Mouse (Mus musculus) T-helper 17 cell (primary cell): ENCODE data around the gene Pusl1.

Source experiments
- in situ Hi-C, 2 experiments: fragments of 300-600 bp; cut with MboI, MseI; formaldehyde crosslinking; loops; 1 replicate in 1 of 2; 2 replicates in 1 of 2; pipeline ENCODE4 v1.15.1; 2025; ENCODE audit warnings: high pct_unique_total_duplicates in 2 of 2

Pusl1 gene

GRCm38 (mm10) chr4:155891551-155892001 is at the start of gene Pusl1, which contains the start of gene Acap3:
Pusl1 (minus strand) TSS chr4:155891781.
Acap3 (plus strand) TSS chr4:155891822.
- in situ Hi-C loops = loop anchor here in 1 of 2 experiments (5.0 kb wide), 1 partner anchor 51 kb away; the partner anchor contains the start of gene Ube2j2

GRCm38 (mm10) chr4:155932031-155932430 is 40.5 kb upstream of the Pusl1 start:
- in situ Hi-C loops = no loop called here

GRCm38 (mm10) chr4:155908751-155909150 is 17.2 kb upstream of the Pusl1 start:
- in situ Hi-C loops = loop anchor here in 1 of 2 experiments (5.0 kb wide), 1 partner anchor 64 kb away; no protein-coding TSS in a partner anchor

GRCm38 (mm10) chr4:155908281-155908680 is 16.7 kb upstream of the Pusl1 start:
- in situ Hi-C loops = loop anchor here in 1 of 2 experiments (5.0 kb wide), 1 partner anchor 64 kb away; no protein-coding TSS in a partner anchor

- in situ Hi-C loops = loop anchor here in 1 of 2 experiments (5.0 kb wide), 1 partner anchor 65 kb away; no protein-coding TSS in a partner anchor
Measured at GRCm38 (mm10) chr4:155907003-155907402, 15.4 kb upstream of the Pusl1 start.

- in situ Hi-C loops = loop anchor here in 1 of 2 experiments (5.0 kb wide), 1 partner anchor 66 kb away; no protein-coding TSS in a partner anchor
Measured at GRCm38 (mm10) chr4:155906125-155906524, 14.5 kb upstream of the Pusl1 start.

- in situ Hi-C loops = loop anchor here in 1 of 2 experiments (5.0 kb wide), 1 partner anchor 67 kb away; no protein-coding TSS in a partner anchor
Measured at GRCm38 (mm10) chr4:155905634-155906033, 14.1 kb upstream of the Pusl1 start.

GRCm38 (mm10) chr4:155904318-155905102 is 12.9 kb upstream of the Pusl1 start:
- in situ Hi-C loops = loop anchor here in 1 of 2 experiments (5.0 kb wide), 1 partner anchor 68 kb away; no protein-coding TSS in a partner anchor

- in situ Hi-C loops = no loop called here
Measured at GRCm38 (mm10) chr4:155903246-155903645, 11.7 kb upstream of the Pusl1 start.

- in situ Hi-C loops = no loop called here
Measured at GRCm38 (mm10) chr4:155901205-155901604, 9.6 kb upstream of the Pusl1 start.

- in situ Hi-C loops = no loop called here
Measured at GRCm38 (mm10) chr4:155899355-155899754, 7.8 kb upstream of the Pusl1 start.

- in situ Hi-C loops = no loop called here
Measured at GRCm38 (mm10) chr4:155898318-155898717, 6.7 kb upstream of the Pusl1 start.

- in situ Hi-C loops = no loop called here
Measured at GRCm38 (mm10) chr4:155896461-155896860, 4.9 kb upstream of the Pusl1 start.

GRCm38 (mm10) chr4:155895826-155896225 is 4.2 kb upstream of the Pusl1 start:
- in situ Hi-C loops = no loop called here

GRCm38 (mm10) chr4:155895216-155895615 is 3.6 kb upstream of the Pusl1 start:
- in situ Hi-C loops = no loop called here

GRCm38 (mm10) chr4:155894311-155894881 is 2.8 kb upstream of the Pusl1 start:
- in situ Hi-C loops = loop anchor here in 1 of 2 experiments (5.0 kb wide), 1 partner anchor 48 kb away; the partner anchor contains the start of gene Ube2j2

- in situ Hi-C loops = loop anchor here in 1 of 2 experiments (5.0 kb wide), 1 partner anchor 49 kb away; the partner anchor contains the start of gene Ube2j2
Measured at GRCm38 (mm10) chr4:155893212-155893690, 1.7 kb upstream of the Pusl1 start.

- in situ Hi-C loops = loop anchor here in 1 of 2 experiments (5.0 kb wide), 1 partner anchor 50 kb away; the partner anchor contains the start of gene Ube2j2
Measured at GRCm38 (mm10) chr4:155892438-155893211, 1.0 kb upstream of the Pusl1 start.

GRCm38 (mm10) chr4:155892017-155892416 is 436 bp upstream of the Pusl1 start:
- in situ Hi-C loops = loop anchor here in 1 of 2 experiments (5.0 kb wide), 1 partner anchor 50 kb away; the partner anchor contains the start of gene Ube2j2

- in situ Hi-C loops = loop anchor here in 1 of 2 experiments (5.0 kb wide), 1 partner anchor 51 kb away; the partner anchor contains the start of gene Ube2j2
Measured at GRCm38 (mm10) chr4:155891011-155891471, 540 bp downstream of the Pusl1 start.

GRCm38 (mm10) chr4:155889316-155889715 is 2.3 kb downstream of the Pusl1 start:
- in situ Hi-C loops = no loop called here
